Mouse (Mus musculus) layer of hippocampus, postnatal 14 days (tissue): Measurements from ENCODE around the gene Tbx15. TPM values are rescaled to one million over a fixed set of nuclear protein-coding genes. Genes with fewer than 3 reads are reported as not detected.
A peak's percentile ranks its signal among the peaks of the same experiment; 100 is the strongest.

Experiments used
- DNase-seq, 2 experiments: peaks; one replicate each; pipeline ENCODE4 v3.0.0; 2021 to 2022; ENCODE audit warnings: low spot score in 2 of 2, mixed read lengths in 1 of 2
- total RNA-seq, 2 experiments: library from RNA; stranded (reverse); gene quantifications; 2 replicates each; pipeline ENCODE4 v1.2.3; 2021

The Tbx15 gene
- total RNA-seq, 2 experiments from 2014 or later, result 0.74 to 1.0 TPM

- no peak for DNase-seq
Measured at GRCm38 (mm10) chr3:99248831-99249550, 8.8 kb downstream of the Tbx15 start.

GRCm38 (mm10) chr3:99249551-99249870 is 9.3 kb downstream of the Tbx15 start:
- DNase-seq, result no peak

GRCm38 (mm10) chr3:99249906-99250305 is 9.7 kb downstream of the Tbx15 start:
- no peak for DNase-seq

GRCm38 (mm10) chr3:99251271-99252165 is 11.3 kb downstream of the Tbx15 start:
- DNase-seq, result no peak

GRCm38 (mm10) chr3:99252461-99253091 is 12.4 kb downstream of the Tbx15 start:
- DNase-seq, result no peak

GRCm38 (mm10) chr3:99253092-99253488 is 12.9 kb downstream of the Tbx15 start:
- DNase-seq, result no peak

GRCm38 (mm10) chr3:99253497-99254451 is 13.6 kb downstream of the Tbx15 start:
- peak in 1 of 2 experiments; percentile 39 for DNase-seq

- no peak for DNase-seq
Measured at GRCm38 (mm10) chr3:99254559-99255151, 14.5 kb downstream of the Tbx15 start.

GRCm38 (mm10) chr3:99255411-99256365 is 15.5 kb downstream of the Tbx15 start:
- DNase-seq, result no peak

- DNase-seq, result no peak
Measured at GRCm38 (mm10) chr3:99256366-99256750, 16.2 kb downstream of the Tbx15 start.

- no peak for DNase-seq
Measured at GRCm38 (mm10) chr3:99256766-99257165, 16.6 kb downstream of the Tbx15 start.

GRCm38 (mm10) chr3:99257586-99258577 is 17.7 kb downstream of the Tbx15 start:
- no peak for DNase-seq

GRCm38 (mm10) chr3:99259741-99260270 is 19.6 kb downstream of the Tbx15 start:
- no peak for DNase-seq

GRCm38 (mm10) chr3:99260395-99260794 is 20.2 kb downstream of the Tbx15 start:
- DNase-seq, result no peak

- DNase-seq, result no peak
Measured at GRCm38 (mm10) chr3:99261371-99261791, 21.2 kb downstream of the Tbx15 start.

GRCm38 (mm10) chr3:99261986-99262385 is 21.8 kb downstream of the Tbx15 start:
- DNase-seq, result no peak

- no peak for DNase-seq
Measured at GRCm38 (mm10) chr3:99263471-99263903, 23.3 kb downstream of the Tbx15 start.

GRCm38 (mm10) chr3:99264695-99265094 is 24.5 kb downstream of the Tbx15 start:
- DNase-seq, result no peak
